Mouse (Mus musculus) telencephalon, adult 2 months (tissue): ENCODE results near the gene Calm1.
"Not testable (repeated sequence)": the region's sequence is repeated elsewhere in the genome, so short reads cannot be mapped to it uniquely, and the experiment has no call there.

Source experiments
- DNase-seq: peaks from one replicate; pipeline ENCODE4 v3.0.0-alpha.2; 2011; ENCODE audit warnings: low read depth, low spot score

Calm1 gene

DNA sequence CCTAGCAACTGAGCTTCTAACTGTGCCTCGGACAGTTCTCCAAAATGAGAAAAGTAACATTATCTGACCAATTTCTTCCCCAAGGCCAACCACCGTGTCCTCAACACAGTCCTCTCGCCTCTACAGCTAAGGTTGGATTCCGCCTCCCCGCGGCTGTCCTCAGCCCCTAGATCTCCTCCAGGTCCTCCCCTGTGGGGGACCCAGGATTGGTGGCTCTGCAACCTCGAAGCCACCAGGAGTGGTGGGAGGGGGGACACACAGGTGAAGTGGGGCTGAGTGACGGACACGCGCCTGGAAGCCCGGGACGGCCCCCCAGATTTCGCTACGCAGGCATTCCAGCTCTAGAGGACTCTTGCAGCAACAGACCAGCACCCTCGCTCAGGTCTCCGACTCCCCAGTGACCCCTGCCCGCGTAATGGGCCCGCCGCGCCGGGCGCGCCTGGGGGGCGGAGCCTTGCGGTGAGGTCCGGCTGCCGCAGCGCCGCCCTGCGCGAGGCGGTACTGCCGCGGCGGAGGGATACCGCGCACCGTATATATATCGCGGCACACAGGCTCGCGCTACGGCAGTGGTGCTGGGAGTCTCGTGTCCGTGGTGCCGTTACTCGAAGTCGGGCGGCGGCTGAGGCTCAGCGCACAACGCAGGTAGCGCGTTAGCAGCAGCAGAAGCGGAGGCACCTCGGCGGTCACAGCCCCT, at the start of gene Calm1:
Gene Calm1, plus strand, starts transcription at position 469 of the 694 bp plus-strand sequence.
- DNase-seq, result peak; percentile 93

DNA sequence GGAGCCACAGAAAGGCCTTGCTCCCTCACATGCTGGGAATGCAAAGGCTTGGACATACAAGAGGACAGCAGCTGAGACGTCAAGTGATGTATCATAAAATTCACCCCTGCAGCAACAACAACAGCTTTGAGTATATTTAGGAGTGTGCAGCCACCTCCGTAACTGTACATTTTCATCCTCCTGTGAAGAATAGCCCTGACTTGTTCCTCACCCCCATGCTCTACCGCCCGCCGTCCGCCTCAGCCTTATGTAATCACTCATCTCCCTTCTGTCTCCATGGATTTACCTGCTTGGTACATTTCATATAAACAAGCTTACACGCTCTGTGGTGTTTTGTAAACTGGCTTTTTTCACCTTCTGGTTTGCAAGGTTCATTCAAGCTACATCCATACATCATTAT, 46.8 kb upstream of the Calm1 start:
- no peak for DNase-seq

DNA sequence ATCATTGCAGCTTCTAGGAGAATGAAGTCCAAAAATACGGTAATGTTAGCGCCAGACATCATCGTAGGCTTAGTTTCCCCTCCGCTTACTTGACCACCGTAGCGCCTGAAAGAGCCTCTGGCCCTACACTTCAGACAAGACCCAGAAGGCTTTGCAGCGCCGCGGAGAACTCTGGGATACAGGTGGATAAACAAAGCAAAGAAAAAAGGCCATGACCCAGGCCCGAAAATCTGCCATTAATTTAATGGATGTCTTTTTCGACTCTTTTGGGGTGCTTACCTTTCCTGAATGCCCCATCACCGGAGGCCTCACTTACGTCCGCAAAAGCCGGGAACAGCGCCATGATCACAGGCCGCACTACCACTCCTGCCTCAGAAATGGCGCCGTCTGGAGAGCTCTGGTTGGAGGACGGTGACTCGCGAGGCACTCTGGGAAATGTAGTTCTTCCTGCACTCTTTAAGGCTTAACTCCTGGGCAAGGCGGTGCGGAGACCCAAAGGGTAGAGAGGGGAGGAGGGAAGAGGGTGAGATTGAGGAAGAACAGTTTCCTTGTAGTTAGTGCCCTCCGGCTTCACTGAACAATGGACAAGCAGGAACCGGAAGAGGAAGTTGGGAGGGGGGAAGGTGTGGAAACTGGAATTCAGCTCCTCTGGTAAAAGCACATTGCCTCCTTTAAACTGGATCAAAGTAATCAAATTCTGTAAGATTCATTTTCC, 39.8 kb upstream of the Calm1 start, which contains the start of gene Nrde2:
Gene Nrde2, minus strand, starts transcription at position 393 of the 715 bp plus-strand sequence.
- peak; percentile 97 for DNase-seq

DNA sequence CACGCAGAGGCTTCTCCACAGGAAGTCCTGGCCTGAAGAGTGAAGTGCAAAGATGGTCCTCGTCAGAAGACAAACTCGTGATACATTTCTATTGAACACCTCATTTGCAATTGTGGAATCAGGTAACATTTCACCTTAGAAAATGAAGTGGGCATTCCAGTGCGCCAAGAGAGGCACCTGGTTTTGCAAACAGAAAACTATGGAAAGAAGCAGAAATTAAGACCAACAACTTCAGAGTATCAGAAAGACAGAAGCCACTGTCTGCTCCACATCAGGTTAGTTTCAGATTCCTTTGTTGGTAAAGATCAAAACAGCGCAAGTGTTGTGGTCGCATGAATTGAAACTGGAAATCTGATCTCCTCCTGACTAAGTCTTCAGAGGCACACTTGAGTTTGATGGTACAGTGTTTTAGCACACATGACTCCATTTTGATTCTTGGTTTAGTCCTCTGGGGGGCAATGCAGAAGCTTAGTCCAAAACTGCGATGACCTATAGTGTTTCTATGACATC, 34.2 kb upstream of the Calm1 start:
- no peak for DNase-seq

DNA sequence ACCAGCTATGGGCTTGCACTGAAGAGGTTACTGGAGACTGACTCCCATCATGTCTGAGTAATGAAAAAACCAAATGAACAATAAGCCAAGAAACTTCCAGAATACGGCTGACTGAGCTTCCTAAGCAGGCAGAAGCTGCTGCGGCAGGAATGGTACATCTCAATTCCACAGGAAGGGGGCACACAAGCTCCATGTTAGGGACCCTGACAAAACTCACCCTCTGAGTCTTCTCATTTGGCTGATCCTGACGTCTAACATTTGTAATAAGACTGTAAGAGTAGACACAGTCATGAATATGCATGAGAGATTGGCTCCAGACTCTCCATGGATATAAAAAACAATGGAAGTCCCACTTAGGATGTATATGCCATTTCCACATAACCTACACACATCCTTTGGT, 33.1 kb upstream of the Calm1 start:
- peak; percentile 80 for DNase-seq

DNA sequence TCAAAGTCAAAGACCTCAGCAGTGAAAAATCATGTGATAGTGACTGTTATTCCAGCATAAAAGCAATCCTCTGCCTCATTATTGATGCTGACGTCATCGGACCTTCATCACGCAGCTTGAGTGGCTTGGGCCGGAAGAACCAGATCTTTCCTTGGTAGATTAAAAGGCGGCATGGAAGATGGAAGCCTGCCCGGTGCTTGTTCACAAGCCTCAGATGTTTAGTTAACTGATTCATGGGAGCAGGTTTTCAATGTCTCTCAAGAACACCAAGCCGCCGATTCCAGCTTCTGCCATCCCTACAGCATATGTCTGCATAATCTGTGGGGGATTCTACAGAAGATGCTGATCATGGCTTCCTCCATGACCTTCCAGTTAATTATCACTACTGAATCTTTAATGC, 32.3 kb upstream of the Calm1 start:
- DNase-seq, result no peak

DNA sequence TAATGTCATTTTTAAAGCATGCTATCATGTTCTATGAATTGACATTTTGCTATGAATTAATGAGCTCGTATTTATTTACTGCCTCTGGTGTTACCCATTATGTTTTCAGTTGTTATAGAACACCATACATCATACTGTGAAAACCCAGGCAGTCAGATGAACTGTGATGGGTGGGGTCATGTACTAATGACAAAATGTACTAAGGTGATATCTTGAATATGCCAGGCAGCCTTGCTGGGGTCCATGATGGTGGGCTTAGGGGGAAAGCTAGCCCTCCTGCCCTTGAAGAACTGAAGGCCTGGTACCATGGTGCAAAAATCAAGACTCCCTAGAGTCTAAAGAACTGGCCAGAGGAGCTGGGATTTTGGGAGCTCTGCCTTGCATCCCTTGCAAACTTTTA, 31.7 kb upstream of the Calm1 start:
- no peak for DNase-seq

DNA sequence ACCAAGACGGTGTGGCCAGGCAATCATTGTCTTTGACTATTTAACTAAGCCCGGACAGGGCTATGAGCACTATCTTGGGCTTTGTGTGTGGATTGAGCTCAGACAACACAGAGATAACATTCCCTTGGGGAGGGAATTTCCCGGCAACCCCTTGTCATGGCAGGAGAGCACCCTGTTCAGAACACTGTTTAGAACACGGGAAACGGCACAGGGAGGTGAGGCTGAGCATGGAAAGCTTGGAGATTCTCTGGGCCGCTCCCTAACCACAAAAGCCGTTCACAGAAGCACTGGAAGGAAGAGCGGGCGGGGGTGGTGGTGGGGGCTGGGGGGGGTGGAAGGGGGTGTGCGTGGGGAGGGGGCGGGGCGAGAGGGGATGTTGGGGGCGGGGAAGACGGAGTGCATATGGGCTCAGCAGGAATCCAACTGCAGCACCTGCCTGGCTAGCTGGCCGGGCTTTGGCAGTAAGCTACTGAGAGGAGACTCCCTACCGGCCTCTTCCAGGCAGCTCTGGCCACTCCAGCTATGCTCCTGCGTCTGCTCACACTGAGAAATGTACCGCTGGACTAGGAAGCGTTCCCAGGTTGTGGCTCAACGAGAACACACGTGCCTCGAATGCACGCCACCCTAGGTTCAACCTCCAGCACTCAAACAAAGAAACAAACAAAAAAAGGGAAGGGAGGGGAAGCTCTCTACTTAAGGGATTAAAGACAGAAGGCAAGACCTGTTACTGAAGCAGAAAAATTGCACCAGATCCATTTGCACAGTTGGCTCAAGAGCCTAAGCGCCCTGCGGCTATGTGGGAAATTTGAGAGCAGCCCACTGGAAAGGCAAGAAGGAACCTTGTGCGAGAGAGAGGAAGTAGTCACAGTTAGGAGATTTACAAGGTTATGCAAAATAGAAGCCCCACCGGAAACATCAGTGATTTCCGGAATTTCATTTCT, 31.0 kb upstream of the Calm1 start:
- DNase-seq, result no peak

DNA sequence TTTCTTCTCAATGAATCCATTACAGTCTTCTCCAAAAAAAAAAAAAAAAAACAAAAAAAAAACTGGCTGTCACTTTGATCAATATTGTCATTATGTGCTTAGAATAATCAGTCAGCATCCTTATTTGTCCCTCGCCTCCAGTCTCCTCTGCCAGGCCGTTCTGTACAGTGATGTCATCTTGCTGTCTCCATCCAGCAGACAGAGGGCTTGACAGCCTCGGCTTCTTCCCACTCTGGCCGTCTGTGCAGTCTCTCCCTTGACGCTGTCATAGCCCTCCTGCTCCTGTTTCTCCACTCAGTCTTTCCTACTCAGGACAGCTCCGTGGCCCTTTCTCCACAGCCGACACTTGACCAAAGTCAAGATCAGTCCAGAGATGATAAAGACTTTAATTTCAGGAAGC, 26.8 kb upstream of the Calm1 start:
- no peak for DNase-seq

DNA sequence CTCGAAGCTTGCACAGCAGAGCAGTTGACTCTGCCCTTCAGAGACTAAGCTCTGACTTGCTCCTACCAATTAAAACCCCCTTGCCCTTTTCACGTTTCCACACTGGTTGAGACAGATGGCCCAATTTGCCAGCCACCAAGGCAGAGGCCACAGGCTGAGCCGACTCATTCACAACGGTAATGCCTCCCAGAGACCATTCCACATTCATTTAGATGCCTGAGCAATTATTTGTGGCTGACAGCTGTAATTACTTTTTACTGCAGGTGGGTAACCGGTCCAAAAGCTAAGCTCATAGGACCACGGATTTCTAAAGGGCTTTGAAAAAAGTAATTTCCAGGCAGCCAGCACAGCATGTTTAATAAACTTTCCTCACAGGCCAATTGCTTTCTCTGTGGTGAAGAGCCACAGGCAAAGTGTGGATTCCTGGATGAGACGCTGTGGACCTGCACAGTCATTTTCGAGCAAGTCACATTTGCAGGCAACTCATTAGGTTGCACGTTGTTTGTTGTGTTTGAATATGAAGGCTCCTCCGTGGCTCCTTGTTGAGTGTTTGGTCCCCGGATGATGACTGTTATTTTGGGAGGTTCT, 22.7 kb upstream of the Calm1 start:
- DNase-seq, result no peak

DNA sequence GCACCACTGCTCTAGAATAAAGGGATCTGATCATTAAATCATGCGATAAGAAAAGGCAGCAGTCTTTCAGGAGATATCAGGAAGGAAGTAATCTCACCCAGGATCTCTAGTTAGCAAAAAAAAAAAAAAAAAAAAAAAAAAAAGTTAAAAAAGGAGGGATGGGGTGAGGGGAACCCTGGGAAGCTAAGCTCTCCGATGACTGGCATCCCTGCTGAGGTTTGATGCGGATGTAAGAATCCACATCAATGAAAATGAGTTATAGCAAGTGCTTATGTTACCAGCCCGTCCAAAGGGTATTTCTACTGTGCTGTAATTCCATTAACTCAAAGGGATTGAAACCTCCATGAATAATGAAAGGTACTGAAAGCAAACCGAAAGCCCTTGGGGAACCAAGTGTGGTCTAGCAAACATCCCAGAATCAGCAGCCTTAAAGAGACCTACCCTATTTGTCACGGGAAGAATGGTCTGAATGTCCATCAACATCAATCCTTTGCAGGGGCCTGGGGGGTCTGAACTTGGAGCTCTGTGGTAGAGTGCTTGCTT, 20.3 kb upstream of the Calm1 start:
- DNase-seq, result no peak

DNA sequence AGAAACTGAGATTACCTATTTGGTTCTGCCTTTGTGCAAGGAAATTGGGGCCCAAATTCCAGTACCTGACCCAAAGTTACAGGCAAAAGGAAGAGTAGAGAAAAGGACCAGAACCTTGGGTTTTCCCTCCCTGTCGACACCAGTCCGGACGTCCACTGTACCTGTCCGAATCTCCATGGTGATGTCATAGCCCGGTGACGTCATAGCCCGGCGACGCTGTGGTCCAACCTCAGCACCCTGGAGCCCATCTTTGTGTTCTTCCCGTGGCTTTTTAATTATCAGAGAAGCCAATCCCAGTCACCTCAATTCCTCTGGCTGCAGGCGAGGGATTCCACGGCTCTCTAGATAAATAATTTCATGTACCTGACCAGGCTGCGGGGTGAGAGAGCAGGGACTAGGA, 18.4 kb upstream of the Calm1 start:
- no peak for DNase-seq

DNA sequence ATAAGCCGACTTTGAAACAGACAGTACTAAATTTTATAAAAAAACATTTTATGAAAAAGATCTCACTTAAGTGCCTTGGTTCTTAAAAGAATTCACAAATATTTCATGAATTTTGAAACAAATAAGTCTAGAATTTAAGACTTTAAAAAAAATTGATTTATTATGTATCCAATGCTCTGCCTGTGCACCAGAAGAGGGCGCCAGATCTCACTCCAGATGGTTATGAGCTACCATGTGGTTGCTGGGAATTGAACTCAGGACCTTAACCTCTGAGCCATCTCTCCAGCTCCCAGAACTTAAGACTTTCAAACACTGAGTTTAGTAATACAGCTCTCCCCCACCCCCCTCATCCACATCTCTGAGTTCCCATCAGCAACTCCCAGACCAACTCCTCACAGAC, 16.6 kb upstream of the Calm1 start:
- DNase-seq, result no peak

DNA sequence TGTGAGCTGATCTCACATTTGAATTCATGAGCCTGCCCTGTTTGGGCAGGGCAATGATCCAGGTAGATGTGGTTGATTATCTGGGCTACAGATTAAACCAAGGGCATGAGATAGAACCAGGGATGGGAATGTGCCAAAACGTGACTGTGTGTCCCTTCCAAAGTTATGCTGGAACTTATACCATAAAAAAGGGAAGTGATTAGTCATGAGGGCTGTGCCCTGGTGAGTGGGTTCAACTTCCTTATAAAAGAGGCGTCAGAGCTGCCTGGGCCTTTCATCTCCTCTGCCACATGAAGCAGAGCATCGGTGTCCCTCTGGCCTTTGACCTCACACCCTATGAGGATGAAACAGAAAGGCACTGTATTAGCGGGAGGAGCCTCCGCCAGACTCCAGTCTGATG, 15.3 kb upstream of the Calm1 start:
- no peak for DNase-seq

DNA sequence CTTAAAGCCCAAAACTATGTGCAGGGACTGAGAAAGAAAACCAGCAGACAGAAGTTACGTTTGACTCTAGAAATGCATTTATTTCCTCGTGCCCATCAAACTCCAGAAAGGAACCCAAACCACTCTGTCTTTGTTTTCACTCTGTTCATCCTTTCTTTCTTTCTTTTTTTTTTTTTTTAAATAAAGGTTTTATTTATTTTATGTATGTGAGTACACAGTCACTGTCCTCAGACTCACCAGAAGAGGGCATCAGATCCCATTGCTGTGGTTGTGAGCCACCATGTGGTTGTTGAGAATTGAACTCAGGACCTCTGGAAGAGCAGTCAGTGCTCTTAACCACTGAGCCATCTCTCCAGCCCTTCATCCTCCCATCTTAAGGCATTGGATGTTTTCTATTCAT, 14.3 kb upstream of the Calm1 start:
- not testable (repeated sequence) for DNase-seq

DNA sequence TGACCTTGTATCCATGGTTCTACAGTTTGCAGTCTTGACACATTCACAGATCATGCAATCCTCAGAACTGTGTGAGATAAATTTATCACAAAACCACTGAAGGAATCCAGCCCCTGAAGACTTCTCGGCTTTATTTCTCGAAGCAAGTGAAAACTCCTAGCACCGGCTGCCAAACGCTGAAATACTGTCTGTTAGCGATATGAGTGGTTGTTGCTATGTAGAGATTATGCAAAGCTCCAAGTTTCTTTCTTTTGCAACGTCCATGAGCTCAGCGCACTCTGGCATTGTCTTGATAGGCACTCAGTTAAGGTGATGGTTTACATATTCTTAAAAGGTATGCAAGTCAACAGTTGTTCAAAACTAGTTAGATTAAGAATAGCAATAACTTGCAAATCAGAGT, 13.3 kb upstream of the Calm1 start:
- no peak for DNase-seq

DNA sequence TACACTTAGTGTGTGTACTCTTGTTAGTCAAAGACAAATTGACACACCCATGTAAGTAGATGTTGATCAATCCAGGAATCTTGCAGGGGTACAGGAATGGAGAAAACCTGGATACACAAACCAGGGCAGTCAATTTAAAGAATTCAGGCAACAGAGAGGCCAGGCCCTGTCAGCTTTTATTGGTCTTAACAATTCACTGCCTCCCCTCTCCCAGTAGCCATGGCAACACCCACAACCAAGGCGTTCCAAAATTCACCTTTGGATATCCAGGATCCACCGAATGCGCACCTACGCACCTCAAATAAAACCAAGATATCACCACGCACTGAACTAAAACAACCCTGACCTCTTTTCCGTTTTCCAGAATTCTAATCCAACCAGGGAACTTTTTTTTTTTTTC, 12.9 kb upstream of the Calm1 start:
- DNase-seq, result no peak

DNA sequence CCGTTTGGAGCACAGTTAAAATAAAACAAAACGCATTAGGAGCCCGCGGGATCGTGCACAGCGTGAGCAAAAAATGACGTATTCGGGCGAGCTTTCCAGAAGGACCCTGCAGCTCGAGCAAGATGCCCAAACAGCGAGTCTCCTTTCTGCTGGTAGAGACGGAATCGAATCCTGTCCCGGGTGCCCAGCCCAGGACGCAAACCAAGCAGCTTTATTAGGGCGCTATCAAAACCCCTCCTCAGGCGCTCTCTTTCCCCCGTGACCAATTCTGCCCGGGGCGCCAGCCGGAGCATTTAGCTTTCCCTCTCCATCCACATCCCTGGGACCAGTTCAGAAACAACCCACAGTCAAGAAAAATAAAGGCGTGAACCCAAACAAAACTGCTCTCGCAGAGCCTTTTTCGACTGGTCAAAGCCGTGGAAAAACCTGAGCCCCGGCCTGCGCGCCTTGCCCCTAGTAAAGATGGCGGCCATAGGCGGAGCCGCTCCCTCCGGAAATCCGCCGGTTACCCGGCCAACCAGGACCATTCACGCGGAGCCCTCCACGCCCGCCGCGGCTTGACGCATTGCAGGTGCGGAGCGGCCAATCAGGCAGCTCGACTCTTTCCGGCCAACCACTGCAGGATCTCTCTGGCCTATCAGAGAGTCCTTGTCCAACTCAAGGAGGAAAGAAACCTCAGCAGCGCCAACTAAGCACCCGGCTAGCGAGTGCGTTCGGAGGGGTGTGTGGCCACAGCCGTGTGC, 12.1 kb upstream of the Calm1 start:
- DNase-seq, result peak; percentile 99

DNA sequence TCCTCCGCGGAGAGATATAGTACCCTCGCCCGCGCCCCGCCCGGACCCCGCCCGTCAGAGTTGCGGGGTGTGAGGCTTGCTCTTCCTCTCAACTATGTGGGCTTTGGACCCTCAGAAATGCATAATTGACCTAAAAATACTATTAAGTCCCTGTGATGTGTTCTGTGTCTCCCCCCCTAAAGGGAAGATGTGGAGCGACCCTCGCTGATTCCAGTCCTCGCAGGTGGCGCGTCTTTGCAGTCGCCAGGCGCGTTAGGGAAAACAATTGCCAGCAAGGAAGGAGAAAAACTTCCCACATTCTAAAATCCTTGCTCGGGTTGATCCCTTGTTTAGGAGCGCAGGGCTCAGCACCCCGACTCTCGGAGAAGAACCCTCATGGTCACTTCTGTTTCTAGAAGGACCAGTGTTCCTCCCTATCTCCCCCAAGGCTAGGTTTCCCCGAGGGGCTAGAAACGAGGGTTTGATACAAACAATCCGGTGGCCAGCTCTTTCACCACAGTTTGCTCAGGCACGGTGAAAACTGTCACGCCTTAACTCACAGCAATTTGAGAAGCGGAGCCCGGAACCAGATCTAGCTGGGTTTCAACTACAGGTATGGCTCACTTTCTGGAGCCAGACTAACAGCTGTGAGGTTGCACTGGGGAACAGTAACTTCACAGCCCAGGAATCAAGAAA, 11.3 kb upstream of the Calm1 start:
- DNase-seq, result no peak

DNA sequence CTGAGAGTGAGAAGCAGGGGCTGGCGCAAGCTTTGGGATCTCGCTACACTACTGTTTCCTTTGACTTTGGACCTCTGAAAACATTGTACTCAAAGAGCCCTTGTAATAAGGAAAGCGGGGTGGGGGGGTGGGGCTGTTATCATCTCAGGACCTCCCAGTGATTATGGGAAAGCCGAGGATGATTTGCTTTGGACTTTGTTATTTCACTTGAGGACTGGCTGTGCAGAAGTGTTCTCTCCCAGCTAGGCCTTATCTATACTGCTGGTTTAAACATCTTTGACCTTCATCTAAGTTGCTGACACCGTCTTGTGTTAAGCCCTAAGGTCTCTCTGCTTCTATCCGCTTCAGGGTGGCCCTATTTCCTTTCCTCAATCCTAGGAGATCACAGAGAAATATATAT, 8.4 kb upstream of the Calm1 start:
- no peak for DNase-seq
